Mouse (Mus musculus) lung, adult 18-20 months (tissue): Measurements from ENCODE around the gene Gh.
"Not testable (repeated sequence)": the region's sequence is repeated elsewhere in the genome, so short reads cannot be mapped to it uniquely, and the experiment has no call there.

Experiments
- DNase-seq, 2 experiments: peaks; one replicate each; pipeline ENCODE4 v3.0.0; 2022; ENCODE audit warnings: mixed read lengths in 2 of 2

Gene Gh

DNA sequence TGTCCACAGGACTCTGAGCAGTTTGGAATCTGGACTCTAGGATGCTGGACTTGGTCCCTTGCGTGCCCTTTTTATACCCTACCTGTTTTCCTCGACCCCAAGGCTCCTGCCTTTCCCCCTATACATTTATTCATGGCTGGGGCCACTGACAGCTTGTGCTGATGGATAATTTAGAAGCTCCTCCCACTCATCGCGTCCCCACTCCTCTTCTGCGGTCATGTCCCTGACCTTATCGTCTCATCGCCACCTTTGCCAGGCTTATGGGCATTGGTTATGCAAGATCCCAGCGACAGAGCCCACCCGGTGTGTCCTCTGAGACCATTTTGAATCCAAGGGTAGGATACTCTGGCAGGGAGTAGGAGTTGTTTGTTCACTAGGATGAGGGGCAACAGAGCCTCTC, at the start of gene Gh:
Gene Gh (minus strand): TSS at position 101 of the 400 bp plus-strand sequence.
- DNase-seq: no peak

DNA sequence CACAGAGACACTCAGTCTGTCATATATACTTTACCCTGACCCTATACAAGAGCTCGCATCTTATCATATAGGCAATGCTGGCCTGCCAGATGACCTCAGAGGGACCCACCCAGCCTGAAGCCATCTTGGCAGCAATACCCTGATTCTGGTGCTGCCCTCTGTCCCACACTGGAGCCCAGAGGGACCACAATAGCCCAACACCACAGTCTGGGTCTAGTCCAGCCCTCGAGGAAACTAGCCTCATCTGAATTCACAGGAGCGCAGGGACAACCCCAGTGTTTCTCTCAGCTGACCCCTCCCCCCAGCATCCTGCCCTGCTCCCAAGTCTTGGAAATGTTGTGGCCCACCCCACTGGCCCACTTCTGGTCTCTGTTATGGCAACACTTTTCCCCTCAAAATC, 49.6 kb upstream of the Gh start:
- no peak for DNase-seq

DNA sequence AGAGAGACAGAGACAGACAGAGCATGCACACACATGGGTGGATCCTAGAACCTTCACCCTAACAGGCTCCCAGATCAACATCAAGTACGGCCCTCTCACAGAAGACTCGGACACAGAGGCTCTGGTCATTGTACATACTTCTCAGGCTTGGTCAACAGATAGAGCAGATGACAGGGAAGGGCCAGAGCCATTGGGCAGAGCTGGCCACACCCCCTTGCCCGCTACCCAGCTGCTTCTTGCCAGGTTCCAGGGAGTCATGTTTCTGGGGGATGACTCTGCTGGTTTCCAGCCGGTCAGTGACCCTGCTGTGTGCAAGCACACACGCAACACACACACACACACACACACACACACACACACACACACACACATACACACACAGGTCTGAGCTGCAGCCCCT, 49.2 kb upstream of the Gh start:
- DNase-seq: peak; percentile 24 to 39

DNA sequence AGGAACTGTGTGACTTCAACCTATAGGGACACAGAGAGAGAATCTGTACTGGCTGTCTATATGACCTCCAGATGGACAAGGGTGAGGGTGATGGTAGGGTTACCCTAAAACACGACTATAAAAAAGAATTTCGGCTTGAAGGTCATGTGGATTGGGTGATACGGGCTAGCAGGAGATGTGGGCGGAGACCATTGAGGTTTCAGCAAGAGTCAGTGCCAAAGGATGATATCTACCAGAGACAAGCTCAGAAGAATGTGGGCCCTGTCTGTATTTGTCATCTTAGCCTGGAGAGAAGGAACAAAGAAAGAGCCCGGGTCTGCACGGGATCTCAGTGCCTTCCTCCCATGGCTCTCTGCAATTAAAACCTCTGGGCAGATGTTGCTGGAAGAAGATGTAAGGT, 48.1 kb upstream of the Gh start:
- no peak for DNase-seq

DNA sequence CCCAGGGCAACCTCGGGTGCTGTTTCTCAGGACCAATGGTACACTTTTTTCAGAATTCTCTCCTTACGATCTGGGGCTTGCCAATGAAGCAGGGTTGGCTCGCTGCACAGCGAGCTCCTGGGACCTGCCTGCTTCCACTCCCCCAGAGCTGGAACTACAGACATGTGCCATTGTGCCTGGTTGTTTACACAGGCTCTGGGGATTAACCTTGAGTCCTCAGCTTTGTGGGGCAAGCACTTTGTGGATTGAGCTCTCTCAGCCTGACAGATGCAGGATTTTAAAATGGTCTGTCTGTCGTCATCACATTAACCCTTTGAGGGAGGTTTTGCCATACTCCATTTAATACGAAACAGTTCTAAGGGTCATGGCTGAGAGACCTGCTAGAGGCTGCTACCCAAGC, 43.2 kb upstream of the Gh start:
- no peak for DNase-seq

DNA sequence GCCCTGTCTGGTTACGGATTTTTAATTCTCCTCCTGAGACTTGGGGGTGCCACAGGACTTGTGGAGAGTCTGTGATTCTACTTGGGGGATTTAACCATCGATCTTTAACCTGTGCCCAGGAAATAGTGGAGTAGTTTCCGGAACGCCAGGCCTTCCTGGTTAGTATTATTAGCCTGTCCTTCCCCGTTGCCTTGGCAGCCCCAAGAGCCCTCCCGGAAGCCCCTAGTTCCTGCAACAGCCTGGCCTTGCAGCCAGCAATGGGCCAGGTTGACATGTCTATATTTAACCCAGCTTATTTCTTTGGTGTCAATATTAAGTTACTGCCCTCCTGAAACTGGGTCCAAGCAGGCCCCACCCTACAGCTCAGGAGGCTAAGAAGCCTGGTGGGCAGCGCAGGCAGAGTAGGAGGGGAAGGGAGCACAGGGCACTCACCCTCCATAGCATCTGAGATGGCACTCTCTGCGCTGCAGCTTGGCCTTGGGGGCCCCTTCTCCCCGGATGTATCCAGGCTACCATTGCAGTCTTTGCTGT, 39.4 kb upstream of the Gh start:
- DNase-seq: no peak

DNA sequence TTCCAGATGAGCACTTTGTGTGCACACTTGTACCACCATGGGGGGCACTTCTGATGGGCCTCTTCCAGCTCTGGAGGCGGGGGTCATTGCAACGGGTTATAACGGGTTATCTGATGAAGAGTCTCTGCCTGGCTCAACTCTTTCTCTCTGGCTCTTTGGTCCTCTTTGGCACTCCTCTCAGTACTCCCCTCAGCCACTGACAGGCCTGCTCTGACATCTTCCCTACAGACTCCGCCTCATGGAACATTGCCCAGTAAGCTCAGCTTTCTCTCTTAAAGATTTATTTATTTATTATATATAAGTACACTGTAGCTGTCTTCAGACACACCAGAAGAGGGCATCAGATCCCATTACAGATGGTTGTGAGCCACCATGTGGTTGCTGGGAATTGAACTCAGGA, 37.7 kb upstream of the Gh start:
- not testable (repeated sequence) for DNase-seq

DNA sequence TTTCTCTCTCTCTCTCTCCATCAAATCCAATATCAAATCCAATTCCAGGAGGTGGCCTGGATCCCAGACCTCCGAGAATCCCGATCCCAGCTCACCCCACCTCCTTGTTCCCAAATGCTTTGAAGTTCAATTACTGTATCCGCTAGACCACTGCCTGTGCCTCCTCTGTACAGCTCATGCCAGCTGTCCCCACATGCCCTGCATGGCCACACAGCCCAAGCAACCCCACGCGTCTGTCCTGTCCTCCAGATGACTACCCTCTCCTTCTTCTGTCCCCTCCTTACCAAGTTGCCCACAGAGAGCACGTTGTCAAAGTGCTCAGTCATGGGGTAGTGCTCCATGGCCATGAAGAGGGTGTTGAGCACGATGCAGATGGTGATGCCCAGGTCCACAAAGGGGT, 37.2 kb upstream of the Gh start:
- no peak for DNase-seq

DNA sequence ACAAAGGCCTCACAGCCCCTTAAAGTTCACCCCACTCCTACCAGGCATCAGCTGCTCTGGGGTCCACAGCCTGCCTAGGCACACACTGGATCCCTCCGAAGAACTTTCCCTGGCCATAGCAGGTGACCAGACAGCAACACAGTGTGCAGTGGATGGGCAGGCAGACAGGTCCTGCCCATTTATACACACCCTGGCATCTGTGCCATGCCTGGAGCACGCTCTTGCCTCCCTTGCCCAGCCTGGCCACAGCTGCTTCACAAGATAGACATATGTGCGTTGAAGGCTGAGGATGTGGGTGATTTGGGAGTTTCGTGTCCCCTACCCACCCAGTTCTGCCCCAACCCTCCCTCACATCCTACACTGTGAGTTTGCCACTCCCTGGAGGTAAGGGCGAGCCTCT, 36.4 kb upstream of the Gh start:
- DNase-seq: no peak

DNA sequence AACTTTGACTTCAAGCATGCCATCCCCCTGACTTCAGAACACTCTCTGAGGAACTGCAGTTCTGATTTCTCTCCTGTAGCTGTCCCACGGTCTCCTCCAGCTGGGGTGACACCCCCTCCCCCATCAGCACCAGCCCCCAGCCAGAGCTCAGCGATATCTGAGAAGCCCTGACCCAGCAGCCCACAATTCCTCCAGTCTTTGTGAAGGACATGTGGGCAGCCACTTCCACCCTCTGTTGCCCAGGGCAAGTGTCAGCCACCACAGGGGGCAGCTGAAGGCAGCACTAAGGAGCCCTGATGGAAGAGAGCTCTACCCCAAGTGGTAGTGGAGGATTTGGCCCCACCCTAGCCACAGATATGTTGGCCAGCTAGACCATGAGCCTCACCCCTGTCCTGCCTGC, 32.4 kb upstream of the Gh start:
- no peak for DNase-seq

DNA sequence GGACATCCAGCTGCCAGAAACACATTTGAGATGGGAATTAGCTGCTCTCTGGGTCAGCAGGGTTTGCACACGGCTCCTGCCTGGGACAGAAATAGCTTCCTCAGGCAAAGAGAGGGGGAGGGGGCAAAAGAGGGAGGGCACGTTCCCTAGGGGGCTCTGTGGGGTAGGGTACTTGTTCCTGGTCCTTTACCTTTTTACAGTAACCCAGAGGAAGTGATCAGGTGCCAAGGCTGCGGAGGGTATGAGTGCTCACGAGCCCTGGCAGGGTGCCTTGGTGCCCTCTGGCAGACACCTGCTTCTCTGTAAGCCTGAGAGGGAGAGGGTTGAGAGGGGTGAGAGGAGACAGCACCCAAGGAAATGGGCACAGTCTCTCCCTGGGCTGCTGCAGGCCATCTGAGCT, 30.8 kb upstream of the Gh start:
- DNase-seq: no peak

DNA sequence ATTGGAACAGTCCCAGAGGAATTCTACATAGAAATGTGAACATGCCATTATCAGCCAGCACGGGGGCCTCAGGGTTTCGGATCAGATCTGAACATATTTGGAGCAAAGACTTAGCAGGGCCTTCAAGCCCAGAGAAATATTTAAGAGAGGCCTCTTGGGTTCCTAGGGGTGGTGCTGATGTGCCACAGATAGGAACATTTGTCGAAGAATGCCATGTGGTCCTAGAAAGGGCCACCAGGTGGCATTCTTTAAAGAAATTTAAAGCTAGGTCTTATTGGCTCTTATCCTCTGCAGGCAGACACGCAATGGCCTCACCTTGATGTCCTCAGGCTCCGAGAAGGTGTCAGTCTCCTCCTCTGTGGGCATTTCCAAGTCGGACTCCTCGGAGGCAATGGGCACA, 28.0 kb upstream of the Gh start:
- DNase-seq: peak; percentile 24 to 51

DNA sequence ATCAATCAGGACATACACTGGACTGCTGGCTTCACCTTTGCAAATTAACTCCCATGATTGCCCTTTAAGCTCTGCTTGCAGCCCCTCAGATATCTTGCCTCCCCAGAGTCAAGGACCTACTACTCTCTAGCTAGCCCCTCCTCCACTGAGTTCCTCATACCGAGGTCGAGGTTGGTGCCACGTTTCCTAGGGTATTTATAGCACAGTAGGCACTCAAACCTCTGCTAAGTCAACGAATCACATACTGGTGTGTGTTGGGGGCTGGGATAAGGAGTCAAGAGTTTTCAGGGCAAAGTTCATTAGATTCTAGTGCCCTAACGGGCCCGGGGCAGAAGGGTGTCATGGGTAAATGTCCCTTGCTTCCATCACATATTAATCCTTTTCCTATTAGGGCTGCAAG, 27.5 kb upstream of the Gh start:
- DNase-seq: peak in 1 of 2 experiments; percentile 34

DNA sequence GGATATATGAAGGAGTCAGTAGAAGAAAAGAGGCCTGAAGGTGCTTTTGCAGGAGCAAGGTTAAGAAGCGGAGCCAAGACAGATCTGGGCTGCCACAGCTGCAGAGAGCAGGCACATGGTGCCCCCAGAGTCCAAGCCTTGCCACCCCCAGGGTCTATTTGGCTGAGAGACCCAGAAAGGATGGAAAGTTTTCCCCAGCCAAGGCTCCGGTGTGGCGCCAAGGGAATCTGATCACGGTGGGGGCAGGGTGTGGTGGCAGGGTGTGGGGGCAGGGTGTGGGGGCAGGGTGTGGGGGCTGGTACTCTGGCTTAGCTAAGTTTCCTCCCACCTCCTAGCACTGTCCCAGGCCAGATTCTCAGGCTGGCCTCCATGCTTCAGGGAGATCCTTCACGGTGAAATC, 26.9 kb upstream of the Gh start:
- no peak for DNase-seq

DNA sequence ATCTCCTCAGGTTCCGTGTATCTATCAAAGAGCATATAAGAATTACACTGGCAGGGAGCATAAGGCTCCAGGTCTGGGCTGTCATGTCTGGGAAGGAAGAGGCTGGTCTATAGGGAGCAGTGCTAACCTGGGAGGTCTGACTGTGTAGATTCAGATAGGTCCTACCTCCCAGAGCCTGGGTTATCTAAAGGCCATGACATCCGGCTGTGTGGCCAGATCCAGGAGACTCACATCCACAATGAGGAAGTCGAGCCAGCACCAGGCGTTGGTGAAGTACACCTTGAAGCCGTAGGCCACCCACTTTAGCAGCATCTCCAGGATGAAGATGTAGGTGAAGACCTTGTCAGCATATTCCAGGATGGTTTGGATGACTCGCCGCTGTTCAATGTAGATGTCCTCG, 24.8 kb upstream of the Gh start:
- DNase-seq: no peak

DNA sequence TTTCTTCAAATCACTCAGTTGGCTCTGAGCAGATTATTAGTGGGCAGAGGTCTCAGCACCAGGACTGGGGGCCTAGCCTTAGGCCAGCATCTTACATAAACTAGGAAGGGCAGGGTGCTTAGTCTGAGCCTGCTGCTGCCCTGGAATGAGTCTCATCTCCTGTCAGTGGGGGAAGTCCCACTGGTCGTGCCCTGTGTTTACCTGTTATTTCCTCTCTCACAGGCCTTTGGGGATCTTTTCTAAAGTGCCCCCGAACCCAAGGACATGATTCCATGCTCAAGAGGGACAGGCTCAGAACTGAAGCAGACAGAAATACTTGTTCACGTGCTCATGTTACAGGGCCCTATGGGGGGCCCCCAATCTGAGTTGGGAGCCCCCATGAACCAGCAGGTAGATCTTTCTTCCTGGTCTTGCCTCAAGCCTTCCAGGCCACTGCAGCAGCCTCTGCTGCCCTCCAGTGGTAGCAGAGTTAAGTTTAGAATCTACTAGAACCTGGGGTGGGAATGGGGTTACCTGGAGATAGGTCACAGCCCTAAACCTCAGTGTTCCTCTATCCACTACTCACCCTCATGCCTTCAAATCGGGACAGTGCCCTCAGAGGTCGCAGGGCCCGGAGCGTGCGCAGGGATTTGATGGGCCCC, 24.0 kb upstream of the Gh start:
- DNase-seq: peak; percentile 53 to 66

DNA sequence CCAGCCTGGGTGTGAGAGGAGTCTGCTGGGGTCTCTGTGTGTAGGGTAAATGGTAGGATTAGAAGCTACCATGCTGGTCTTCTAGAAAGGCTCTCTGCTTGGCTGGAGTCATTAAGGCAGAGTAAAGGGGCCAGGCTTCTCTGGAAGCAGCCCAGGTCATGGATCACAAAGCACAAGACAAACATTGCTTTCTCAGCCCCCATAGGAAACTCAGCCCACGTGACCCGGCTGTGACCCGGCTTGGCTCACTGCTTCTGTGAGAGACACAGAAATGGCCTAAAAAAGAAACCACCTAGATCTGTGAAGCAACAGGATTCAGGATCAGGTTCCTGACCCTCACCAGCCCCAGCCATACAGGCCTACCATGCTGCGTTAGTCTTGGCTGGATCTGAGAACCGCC, 23.2 kb upstream of the Gh start:
- DNase-seq: no peak

DNA sequence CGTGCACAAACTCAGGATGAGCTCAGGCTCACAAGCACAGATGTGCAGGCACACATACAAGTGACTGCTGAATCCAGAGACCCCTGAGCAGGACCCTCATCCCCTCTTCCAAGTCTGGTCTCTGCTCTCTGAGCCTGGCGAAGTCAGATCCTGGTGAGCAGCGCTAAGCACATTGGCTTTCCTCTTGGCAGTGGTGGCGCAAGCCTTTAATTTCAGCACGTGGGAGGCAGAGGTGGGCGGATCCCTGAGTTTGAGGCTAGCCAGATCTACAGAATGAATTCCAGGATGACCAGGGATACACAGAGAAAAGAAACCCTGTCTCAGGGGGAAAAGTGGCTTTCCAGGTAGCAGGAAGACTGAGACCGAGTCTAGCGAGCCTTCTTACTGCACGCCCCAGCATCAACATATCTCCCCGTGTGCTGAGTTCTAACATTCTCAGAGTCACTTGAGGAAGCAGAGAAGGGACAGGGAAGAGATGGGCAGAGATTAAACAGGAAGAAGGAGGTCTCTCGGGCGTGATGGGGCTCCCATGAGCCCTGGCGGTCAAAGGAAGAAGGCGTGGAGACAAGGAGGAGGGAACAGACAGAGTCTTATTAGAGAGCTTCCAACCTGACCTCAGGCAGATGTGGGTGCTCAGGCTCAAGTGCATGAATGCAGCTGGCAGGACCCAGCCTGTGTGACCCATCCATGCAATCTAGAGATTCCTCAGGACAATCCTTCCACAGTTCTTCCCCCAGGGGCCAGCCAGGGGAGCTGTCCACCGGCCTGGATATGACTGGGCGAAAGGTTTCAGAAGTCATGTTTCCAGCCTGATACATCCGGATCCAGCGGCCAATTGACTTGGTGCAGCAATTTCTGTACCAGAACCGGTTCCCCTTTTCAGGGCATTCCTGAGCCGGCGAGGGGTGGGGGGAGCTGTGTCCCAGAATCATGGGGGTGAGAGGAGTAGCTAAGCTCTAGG, 17.0 kb upstream of the Gh start:
- no peak for DNase-seq

DNA sequence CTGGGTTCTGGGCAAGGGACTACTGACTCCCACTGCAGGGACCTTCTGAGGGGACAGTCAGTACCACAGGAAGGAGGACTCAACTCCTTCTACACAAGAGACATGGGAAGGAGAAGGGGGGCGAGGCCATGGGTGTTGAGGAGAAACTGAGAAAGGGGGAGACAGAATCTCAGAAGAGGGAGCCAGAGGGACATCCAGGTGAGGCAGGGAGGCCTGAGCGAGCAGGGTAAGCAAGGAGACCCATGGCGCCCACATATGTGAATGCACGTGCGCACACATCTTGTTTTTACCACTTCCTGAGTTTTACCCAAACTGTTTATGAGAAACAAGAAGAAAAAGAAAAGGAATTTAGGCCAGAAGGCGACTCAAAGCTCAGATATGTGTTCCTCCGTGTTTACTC, 16.1 kb upstream of the Gh start:
- DNase-seq: no peak

DNA sequence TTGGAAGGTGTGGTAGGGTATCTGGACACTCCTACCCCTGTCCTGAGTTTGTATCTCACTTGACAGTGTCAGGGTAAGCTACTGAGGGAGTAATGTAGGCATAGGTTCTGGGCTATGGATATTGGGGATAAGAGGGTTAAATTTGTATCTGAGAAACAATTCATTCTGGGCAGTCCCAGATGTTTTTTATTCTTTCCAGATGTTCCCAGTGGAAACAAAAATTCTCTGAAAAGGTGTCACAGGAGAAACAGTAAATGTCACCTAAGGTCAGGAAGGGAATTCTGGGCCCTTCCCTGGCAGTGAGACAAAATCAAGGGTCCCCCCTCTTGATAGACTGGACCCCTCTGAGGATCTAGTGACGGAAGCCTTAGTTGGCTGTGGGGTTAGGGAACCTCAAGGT, 14.8 kb upstream of the Gh start:
- DNase-seq: no peak

DNA sequence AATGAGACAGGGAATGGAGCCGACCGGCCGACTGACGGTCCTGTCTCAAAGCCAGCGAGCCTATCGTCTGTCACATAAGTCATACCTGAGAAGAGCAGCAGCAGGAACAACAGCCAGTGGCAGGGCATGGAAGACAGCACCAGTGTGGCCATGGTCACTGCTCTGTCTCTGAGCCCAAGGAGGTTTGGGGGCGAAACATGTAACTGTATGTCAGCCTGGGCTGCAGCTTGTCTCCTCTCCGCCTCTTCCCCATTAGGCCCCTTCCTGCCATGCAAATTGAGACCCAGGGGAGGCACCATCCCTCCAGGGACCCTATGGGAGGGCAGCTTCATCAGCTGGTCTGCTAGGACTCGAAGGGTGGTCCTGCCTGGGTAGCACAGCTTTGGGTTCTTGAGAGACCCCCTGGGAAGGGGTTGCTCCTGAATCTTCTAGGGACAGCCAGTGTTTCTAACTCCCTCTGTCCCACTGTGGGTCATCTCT, 12.7 kb upstream of the Gh start, which contains the start of gene Cd79b:
Gene Cd79b (minus strand): TSS at position 430 of the 480 bp plus-strand sequence.
- DNase-seq: peak in 1 of 2 experiments; percentile 37

DNA sequence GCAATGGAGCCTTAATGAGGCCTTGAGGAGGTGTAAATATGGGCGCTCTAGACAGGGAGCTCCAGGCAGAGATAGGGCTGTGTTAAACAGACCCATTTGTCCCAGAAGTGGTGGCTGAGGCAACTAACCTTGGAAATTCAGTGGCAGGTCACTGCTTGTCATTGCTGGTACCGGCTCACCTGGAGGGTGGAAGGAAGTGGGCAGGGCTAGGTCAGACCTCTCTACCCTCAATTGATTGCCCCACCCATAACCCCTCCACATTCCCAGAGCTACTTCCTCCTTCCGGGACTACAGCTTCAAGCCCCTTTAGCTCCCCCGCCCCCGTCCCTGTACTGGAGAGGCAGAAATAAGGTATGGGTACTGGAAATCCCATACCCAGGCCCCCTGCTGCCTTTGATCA, 11.9 kb upstream of the Gh start:
- DNase-seq: peak; percentile 57 to 80

DNA sequence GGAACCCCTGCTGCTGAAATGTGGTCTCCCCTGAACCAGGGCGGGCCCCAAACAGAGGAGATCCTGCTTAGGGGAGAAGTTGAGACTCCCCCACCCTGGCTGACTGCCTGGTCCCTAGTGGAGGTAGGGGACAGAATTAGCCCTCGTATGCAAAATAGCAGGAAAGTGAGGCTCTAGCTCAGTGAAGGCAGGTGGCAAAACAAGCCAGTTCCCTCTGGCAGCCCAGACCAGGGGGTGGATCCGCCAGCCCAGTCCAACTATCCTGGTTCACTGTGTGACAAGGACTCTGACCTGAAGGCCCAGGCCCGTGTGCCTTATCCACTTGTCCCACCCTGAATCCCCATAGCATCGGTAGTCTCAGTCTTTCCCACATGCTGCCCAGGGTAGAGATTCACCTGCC, 8.5 kb upstream of the Gh start:
- DNase-seq: peak in 1 of 2 experiments; percentile 29

DNA sequence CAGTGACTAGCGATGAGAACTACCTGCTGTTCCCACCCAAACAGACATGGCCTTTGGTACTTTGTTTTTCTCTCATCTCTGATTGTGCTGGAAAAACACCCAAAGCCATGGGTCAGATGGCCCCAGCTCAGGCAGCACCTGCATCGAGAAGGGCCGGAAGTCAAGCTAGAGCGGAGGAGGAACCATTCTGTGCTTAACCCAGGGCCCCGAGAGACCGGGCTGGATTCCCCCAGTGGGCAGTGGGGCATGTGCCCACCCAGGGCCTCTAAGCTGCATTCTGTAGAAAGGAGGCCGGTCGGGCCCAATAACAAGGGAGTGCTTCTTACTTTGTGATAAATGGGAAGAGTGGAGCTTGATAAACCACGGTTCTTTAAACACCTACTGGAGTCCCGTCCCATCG, 6.5 kb upstream of the Gh start:
- peak in 1 of 2 experiments; percentile 32 for DNase-seq
